Mouse (Mus musculus) testis, adult 2 months (tissue): ENCODE measurements at regions not wholly inside any gene's neighbourhood (a gene's known extent, or its start where the extent isn't known, plus 50 kb on each side); places are given as distances from the start of the nearest gene placed in this dataset.

Experiments
- H3K27ac ChIP-seq: fragments of 200-500 bp; 2 replicates; pipeline ENCODE4 v1.5.1; 2012; ENCODE audit warnings: low read depth, low read length; ENCODE audit not compliant: control insufficient read depth, insufficient read depth
- H3K27me3 ChIP-seq: fragments of 200-500 bp; 2 replicates; pipeline ENCODE4 v1.6.1; 2012; ENCODE audit warnings: mild to moderate bottlenecking, low read length, moderate library complexity; ENCODE audit not compliant: control insufficient read depth, insufficient read depth
- H3K36me3 ChIP-seq: fragments of 200-500 bp; 2 replicates; pipeline ENCODE4 v1.6.1; 2012; ENCODE audit warnings: mild to moderate bottlenecking, low read length; ENCODE audit not compliant: control insufficient read depth, insufficient read depth
- H3K4me1 ChIP-seq: fragments of 200-500 bp; 2 replicates; pipeline ENCODE4 v1.6.1; 2012; ENCODE audit warnings: low read length; ENCODE audit not compliant: control insufficient read depth, insufficient read depth
- H3K4me3 ChIP-seq: fragments of 200-500 bp; 2 replicates; pipeline ENCODE4 v1.5.1; 2012; ENCODE audit warnings: low read depth, mild to moderate bottlenecking, low read length, moderate library complexity, mixed read lengths; ENCODE audit not compliant: control insufficient read depth
- CTCF ChIP-seq: fragments of 200-500 bp; IDR thresholded peaks from 2 replicates; pipeline ENCODE4 v1.5.1; 2012; ENCODE audit warnings: low read depth, mild to moderate bottlenecking, inconsistent platforms, low read length, moderate library complexity; ENCODE audit not compliant: control insufficient read depth, insufficient read depth, insufficient replicate concordance
- POLR2A ChIP-seq: fragments of 200-500 bp; IDR thresholded peaks from 2 replicates; pipeline ENCODE4 v1.6.1; 2012; ENCODE audit warnings: low read depth, mild to moderate bottlenecking, inconsistent platforms, low read length, moderate library complexity; ENCODE audit not compliant: control insufficient read depth

GRCm38 (mm10) chr6:118315881-118316280, 103.4 kb downstream of the Bms1 start:
- Histone ChIP-seq H3K27me3 (no peaks in the 10 kb centered on the region), H3K27ac (no peak overlapping the region), H3K36me3 (no peaks in the 10 kb centered on the region), H3K4me3 (no peak overlapping the region), H3K4me1 (no peaks in the 10 kb centered on the region)
- no peak for TF ChIP-seq CTCF
- TF ChIP-seq POLR2A = no peak

GRCm38 (mm10) chr6:118314941-118315687, 104.2 kb downstream of the Bms1 start:
- Histone ChIP-seq H3K36me3 (no peaks in the 10 kb centered on the region), H3K4me1 (no peaks in the 10 kb centered on the region), H3K27me3 (no peaks in the 10 kb centered on the region), H3K27ac (no peak overlapping the region), H3K4me3 (no peak overlapping the region)
- TF ChIP-seq CTCF (no peak), POLR2A (no peak)

DNA sequence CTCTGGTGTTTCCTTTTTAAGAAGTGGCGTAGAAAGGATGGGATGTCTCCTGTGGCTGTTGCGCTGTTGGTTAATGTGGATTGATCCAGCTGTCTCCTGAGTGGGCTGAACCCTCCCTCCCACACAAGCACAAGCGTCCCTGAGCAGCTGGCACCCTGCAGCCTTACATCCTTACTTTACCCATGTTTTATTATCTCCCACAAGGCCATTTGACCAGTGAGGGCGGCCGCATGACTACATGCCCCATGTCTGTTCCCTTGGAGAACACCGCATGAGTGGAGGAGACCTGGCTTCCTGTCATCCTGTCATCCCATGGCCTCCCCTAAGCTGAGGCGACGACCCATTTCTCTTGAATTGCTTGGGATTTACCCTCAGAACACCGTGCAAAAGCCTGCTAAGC, 108.2 kb downstream of the Bms1 start:
- TF ChIP-seq POLR2A (no peak), CTCF (no peak)
- Histone ChIP-seq H3K27ac (no peak overlapping the region), H3K27me3 (no peaks in the 10 kb centered on the region), H3K4me1 (no peaks in the 10 kb centered on the region), H3K4me3 (no peak overlapping the region), H3K36me3 (no peaks in the 10 kb centered on the region)

DNA sequence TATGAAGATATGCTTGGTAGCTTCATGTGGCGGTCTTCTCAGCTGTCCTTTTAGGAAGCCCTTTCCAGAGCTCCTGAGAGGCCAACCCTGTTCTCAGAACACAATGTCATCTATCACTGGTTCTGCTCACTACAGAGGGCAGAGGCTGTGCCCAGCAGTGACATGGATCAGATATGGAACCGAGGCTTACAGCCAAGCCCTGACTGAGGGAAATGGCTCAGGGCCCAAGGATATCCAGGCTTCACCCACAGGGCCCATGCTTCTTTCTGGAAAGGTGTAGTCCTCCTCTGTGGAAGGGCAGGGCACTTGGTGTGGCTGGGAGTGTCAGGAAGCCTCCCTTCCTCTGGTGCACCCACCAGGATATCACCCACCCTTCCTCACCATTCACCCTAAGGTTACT, 109.4 kb downstream of the Bms1 start:
- Histone ChIP-seq H3K4me1 (no peaks in the 10 kb centered on the region), H3K27ac (no peak overlapping the region), H3K27me3 (no peaks in the 10 kb centered on the region), H3K4me3 (no peak overlapping the region), H3K36me3 (no peaks in the 10 kb centered on the region)
- TF ChIP-seq CTCF (no peak), POLR2A (no peak)

DNA sequence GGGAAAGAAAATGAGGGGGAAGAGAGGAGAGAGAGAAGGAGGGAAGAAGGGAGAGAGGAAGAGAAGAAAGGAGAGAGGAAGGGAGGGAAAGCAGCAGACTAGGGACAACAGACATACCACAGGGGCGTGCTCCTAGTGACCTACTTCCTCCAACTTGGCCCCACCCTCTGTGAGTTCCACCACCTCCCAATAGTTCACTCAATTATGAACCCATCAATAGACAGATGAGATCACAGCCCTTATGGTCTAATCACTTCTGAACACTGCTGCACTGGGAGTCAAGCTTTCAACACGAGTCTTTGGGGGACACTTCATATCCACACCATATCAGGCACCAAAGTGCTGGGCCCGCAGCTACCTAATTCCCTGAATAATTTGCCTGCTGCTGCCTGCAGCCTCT, 110.7 kb downstream of the Bms1 start:
- H3K36me3 ChIP-seq = no peaks in the 10 kb centered on the region
- TF ChIP-seq POLR2A (no peak), CTCF (no peak)
- H3K27ac ChIP-seq = no peak overlapping the region
- no peaks in the 10 kb centered on the region for H3K4me1 ChIP-seq
- H3K27me3 ChIP-seq = no peaks in the 10 kb centered on the region
- H3K4me3 ChIP-seq = no peak overlapping the region

- H3K36me3 ChIP-seq = no peaks in the 10 kb centered on the region
- H3K4me1 ChIP-seq = no peaks in the 10 kb centered on the region
- no peak overlapping the region for H3K4me3 ChIP-seq
- TF ChIP-seq POLR2A (no peak), CTCF (no peak)
- no peak overlapping the region for H3K27ac ChIP-seq
- no peaks in the 10 kb centered on the region for H3K27me3 ChIP-seq
Observed at GRCm38 (mm10) chr6:118307481-118307880, 110.0 kb upstream of the Ret start.

- H3K27ac ChIP-seq = no peak overlapping the region
- no peaks in the 10 kb centered on the region for H3K27me3 ChIP-seq
- no peak overlapping the region for H3K4me3 ChIP-seq
- TF ChIP-seq POLR2A = no peak
- TF ChIP-seq CTCF = no peak
- H3K36me3 ChIP-seq = no peaks in the 10 kb centered on the region
- no peaks in the 10 kb centered on the region for H3K4me1 ChIP-seq
Observed at GRCm38 (mm10) chr6:118305209-118305608, 107.7 kb upstream of the Ret start.
